Mouse (Mus musculus) intestine, embryonic 16.5 days (tissue): ENCODE measurements around the gene Edar. TPM values are rescaled to one million over a fixed set of nuclear protein-coding genes. Genes with fewer than 3 reads are reported as not detected.

ENCODE experiments used
- ATAC-seq: fragments of 200-750 bp; cut with Nextera tagmentation; 2 replicates; pipeline ENCODE4 v1.8.0; 2017; ENCODE audit warnings: moderate TSS enrichment, moderate library complexity
- H3K27ac ChIP-seq: fragments of 300-500 bp; sonication (generic); 2 replicates; pipeline ENCODE4 v1.5.1; 2014; ENCODE audit warnings: mild to moderate bottlenecking, low read length
- H3K27me3 ChIP-seq: fragments of 300-500 bp; sonication (generic); replicated peaks from 2 replicates; pipeline ENCODE4 v1.6.1; 2014; ENCODE audit warnings: low read length, control low read depth, mixed read lengths; ENCODE audit not compliant: control insufficient read depth, insufficient read depth
- H3K36me3 ChIP-seq: fragments of 300-500 bp; sonication (generic); 2 replicates; pipeline ENCODE4 v1.6.1; 2014; ENCODE audit warnings: low read length, control low read depth; ENCODE audit not compliant: control insufficient read depth, insufficient read depth
- H3K4me1 ChIP-seq: fragments of 300-500 bp; sonication (generic); 2 replicates; pipeline ENCODE4 v1.6.1; 2014; ENCODE audit warnings: low read length, control low read depth, mixed read lengths; ENCODE audit not compliant: control insufficient read depth, insufficient read depth
- H3K4me2 ChIP-seq: fragments of 300-500 bp; sonication (generic); 2 replicates; pipeline ENCODE4 v1.6.1; 2014; ENCODE audit warnings: low read depth, low read length, control low read depth
- H3K4me3 ChIP-seq: fragments of 300-500 bp; sonication (generic); 2 replicates; pipeline ENCODE4 v1.5.1; 2014; ENCODE audit warnings: mild to moderate bottlenecking, low read length
- H3K9ac ChIP-seq: fragments of 300-500 bp; sonication (generic); 2 replicates; pipeline ENCODE4 v1.6.1; 2014; ENCODE audit warnings: low read depth, low read length
- H3K9me3 ChIP-seq: fragments of 300-500 bp; sonication (generic); 2 replicates; pipeline ENCODE4 v1.6.1; 2016; ENCODE audit warnings: low read length, control low read depth; ENCODE audit not compliant: control insufficient read depth
- WGBS: fragments of 180-500 bp; shearing (Covaris S2); extraction: QIAGEN DNeasy Blood & Tissue Kit; methylation state at CpG from one replicate; pipeline ENCODE4 v1.1.7; 2014; 5-methylcytosine and 5-hydroxymethylcytosine counted together
- polyA plus RNA-seq: library from polyadenylated mRNA; unstranded; fragments of >200 nt; fragmentation: Nextera tagmentation; extraction: Ambion mirVana; gene quantifications from 2 replicates; pipeline ENCODE4 v1.2.1, GENCODE M21; 2015

The Edar gene
- polyA plus RNA-seq, 1 experiment from 2014 or later = 0.39 TPM

GRCm38 (mm10) chr10:58652418-58653394, 22.7 kb downstream of the Edar start:
- H3K9ac ChIP-seq = no peak overlapping the region
- ATAC-seq = no peak

GRCm38 (mm10) chr10:58652045-58652417, 23.4 kb downstream of the Edar start:
- WGBS = 4% methylated on average over 9 of the region's 9 CpGs
- Histone ChIP-seq H3K27ac (no peak overlapping the region), H3K4me2 (no peak overlapping the region), H3K27me3 (peaks cover 7% of the 10 kb centered on the region; the same call in 1 of the 2 replicates), H3K36me3 (no peaks in the 10 kb centered on the region), H3K4me1 (peaks cover 12% of the 10 kb centered on the region), H3K9ac (no peak overlapping the region), H3K4me3 (no peak overlapping the region), H3K9me3 (no peaks in the 10 kb centered on the region)
- no peak for ATAC-seq

More at GRCm38 (mm10) chr10:58652418-58653394, 22.7 kb downstream of the Edar start:
- Histone ChIP-seq H3K4me1 (peaks cover 12% of the 10 kb centered on the region), H3K27ac (no peak overlapping the region), H3K4me2 (no peak overlapping the region), H3K4me3 (no peak overlapping the region), H3K27me3 (peaks cover 7% of the 10 kb centered on the region; the same call in 1 of the 2 replicates), H3K9me3 (no peaks in the 10 kb centered on the region), H3K36me3 (no peaks in the 10 kb centered on the region)
- WGBS = 29% methylated on average over 10 of the region's 10 CpGs

DNA sequence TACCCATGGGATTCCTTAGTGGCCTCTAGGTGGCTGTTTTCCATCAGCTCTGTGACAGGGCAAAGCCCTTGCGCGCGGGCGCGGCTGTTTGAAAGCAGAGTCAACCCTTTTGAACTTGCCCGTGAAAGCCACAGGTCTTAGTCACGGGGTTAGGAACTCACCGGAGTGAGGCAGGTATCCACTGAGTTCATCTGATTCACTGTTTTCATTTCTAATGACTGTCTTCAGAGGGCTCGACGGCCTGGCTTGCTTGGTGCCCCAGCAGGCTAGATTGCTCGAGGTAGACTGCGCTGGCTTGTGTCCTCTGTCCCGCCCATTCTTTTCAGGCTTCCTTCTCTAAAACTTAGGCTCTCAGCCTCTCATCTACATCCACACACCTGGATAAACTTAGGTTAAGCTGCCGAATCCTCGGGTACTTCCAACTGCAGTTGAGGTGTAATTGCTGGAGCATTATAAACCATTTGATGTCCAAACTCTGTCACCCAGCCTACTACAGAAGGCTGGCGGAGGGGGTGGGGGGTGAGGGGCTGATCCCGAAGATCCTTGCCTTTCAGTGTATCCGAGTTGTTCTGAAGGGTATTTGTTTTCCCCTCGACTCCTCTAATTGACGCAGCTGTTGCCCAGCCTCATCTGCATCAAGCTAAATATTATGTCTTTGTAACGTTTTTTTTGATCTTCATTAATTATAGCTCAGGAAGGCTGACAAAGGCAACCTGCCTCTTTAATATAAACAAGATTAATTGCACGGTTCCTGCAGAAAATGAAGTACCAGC, 24.0 kb downstream of the Edar start:
- Histone ChIP-seq H3K27ac (no peak overlapping the region), H3K27me3 (peaks cover 7% of the 10 kb centered on the region; the same call in 1 of the 2 replicates), H3K9me3 (no peaks in the 10 kb centered on the region), H3K9ac (0 out of 2 replicates have a peak overlapping the region, but pooled peaks have one; percentile 10), H3K4me3 (peak overlapping the region; percentile 14; the same call in 1 of the 2 replicates), H3K4me2 (peak overlapping the region; percentile 43), H3K4me1 (peaks cover 12% of the 10 kb centered on the region), H3K36me3 (no peaks in the 10 kb centered on the region)
- WGBS = 7% methylated on average over 22 of the region's 22 CpGs
- ATAC-seq = 0 out of 2 replicates have a peak, but pooled peaks have one; percentile 23

DNA sequence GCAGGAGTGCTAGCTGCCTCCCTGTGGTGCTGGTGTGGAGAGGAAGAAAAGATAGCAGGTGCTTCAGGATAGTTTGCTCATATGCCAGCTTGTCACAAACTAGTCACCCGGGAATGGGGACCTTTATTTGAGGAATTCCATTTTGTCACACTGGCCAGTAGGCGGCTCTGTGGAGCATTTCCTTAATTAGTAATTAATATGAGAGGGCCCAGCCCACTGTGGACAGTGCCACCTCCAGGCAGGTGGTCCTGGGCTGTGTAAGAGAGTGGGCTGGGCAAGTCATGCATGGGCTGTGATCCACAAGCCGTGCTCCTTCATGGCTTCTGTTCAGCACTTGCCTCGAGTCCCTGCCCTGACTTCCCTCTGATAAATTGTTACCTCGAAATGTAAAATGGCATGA, 26.7 kb downstream of the Edar start:
- 77% methylated on average over 5 of the region's 5 CpGs for WGBS
- ATAC-seq = no peak
- Histone ChIP-seq H3K4me3 (no peak overlapping the region), H3K9ac (no peak overlapping the region), H3K27me3 (peaks cover 7% of the 10 kb centered on the region; the same call in 1 of the 2 replicates), H3K27ac (no peak overlapping the region), H3K4me2 (no peak overlapping the region), H3K36me3 (no peaks in the 10 kb centered on the region), H3K4me1 (peaks cover 12% of the 10 kb centered on the region), H3K9me3 (no peaks in the 10 kb centered on the region)

GRCm38 (mm10) chr10:58644671-58645070, 30.8 kb downstream of the Edar start:
- Histone ChIP-seq H3K4me3 (no peak overlapping the region), H3K9me3 (no peaks in the 10 kb centered on the region), H3K27ac (no peak overlapping the region), H3K36me3 (no peaks in the 10 kb centered on the region), H3K4me1 (0 out of 2 replicates have a peak, but pooled peaks cover 2% of the 10 kb centered on the region), H3K9ac (no peak overlapping the region), H3K4me2 (no peak overlapping the region), H3K27me3 (no peaks in the 10 kb centered on the region)
- no peak for ATAC-seq
- WGBS = 54% methylated on average over 5 of the region's 5 CpGs

GRCm38 (mm10) chr10:58644194-58644593, 31.3 kb downstream of the Edar start:
- no peak overlapping the region for H3K27ac ChIP-seq
- H3K9me3 ChIP-seq = no peaks in the 10 kb centered on the region
- H3K27me3 ChIP-seq = no peaks in the 10 kb centered on the region
- H3K4me2 ChIP-seq = no peak overlapping the region
- no peak overlapping the region for H3K4me3 ChIP-seq
- H3K9ac ChIP-seq = no peak overlapping the region
- H3K4me1 ChIP-seq = 0 out of 2 replicates have a peak, but pooled peaks cover 2% of the 10 kb centered on the region
- H3K36me3 ChIP-seq = no peaks in the 10 kb centered on the region
- ATAC-seq = no peak
- WGBS = 64% methylated on average over 7 of the region's 7 CpGs

DNA sequence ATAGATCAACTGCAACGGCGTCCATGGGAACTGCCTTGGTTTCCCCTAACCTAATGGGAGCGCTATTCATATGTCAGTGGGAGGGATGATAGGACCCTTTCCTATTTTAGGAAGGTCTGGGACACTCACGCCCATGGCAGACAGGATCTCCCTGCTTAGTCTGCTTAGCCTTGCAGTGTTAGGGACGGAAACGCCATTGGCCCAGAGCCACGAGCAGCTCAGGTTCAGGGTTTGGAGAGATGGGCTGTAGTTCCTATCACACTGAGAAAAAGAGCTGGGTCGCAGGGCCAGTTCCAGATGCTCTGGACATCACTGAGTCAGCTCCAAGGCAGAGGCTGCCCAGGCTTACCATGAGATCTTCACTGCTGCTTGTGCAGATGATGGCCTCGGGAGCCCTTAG, 32.5 kb downstream of the Edar start:
- no peak overlapping the region for H3K4me2 ChIP-seq
- H3K9ac ChIP-seq = no peak overlapping the region
- ATAC-seq = no peak
- no peaks in the 10 kb centered on the region for H3K36me3 ChIP-seq
- 83% methylated on average over 9 of the region's 9 CpGs for WGBS
- H3K27me3 ChIP-seq = no peaks in the 10 kb centered on the region
- H3K4me3 ChIP-seq = no peak overlapping the region
- no peak overlapping the region for H3K27ac ChIP-seq
- H3K4me1 ChIP-seq = 0 out of 2 replicates have a peak, but pooled peaks cover 2% of the 10 kb centered on the region
- no peaks in the 10 kb centered on the region for H3K9me3 ChIP-seq

DNA sequence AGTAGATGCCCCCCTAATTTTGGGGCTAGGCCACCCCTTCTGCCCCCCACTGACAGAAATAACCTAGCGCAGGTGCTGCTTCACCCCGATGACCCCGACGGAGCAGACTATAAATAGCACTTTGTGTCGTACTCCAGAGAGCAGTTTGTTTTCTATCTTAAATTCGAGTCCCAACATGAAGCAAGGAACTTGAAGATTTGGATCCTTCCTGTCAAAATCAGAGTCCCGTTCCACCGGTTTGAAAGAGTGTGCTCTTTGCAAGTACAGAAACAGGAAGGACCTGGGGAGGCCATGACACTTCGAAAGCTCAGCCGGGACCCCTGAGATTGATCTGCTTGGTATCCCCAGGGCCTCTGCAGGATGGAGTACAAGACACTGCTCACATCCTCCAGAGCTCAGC, 33.8 kb downstream of the Edar start:
- no peak overlapping the region for H3K9ac ChIP-seq
- H3K27me3 ChIP-seq = no peaks in the 10 kb centered on the region
- no peak overlapping the region for H3K4me2 ChIP-seq
- H3K9me3 ChIP-seq = no peaks in the 10 kb centered on the region
- H3K4me3 ChIP-seq = no peak overlapping the region
- 65% methylated on average over 10 of the region's 10 CpGs for WGBS
- H3K27ac ChIP-seq = no peak overlapping the region
- ATAC-seq = no peak
- 0 out of 2 replicates have a peak, but pooled peaks cover 2% of the 10 kb centered on the region for H3K4me1 ChIP-seq
- no peaks in the 10 kb centered on the region for H3K36me3 ChIP-seq
